Mouse (Mus musculus) lung, postnatal 0 days (tissue): ENCODE measurements at regions not wholly inside any gene's neighbourhood (a gene's known extent, or its start where the extent isn't known, plus 50 kb on each side); places are given as distances from the start of the nearest gene placed in this dataset.

Source experiments
- CTCF ChIP-seq: IDR thresholded peaks from 2 replicates; pipeline ENCODE4 v1.5.1; 2016; ENCODE audit warnings: antibody characterized with exemption, mild to moderate bottlenecking
- EP300 ChIP-seq: IDR thresholded peaks from 2 replicates; pipeline ENCODE4 v1.6.1; 2016; ENCODE audit warnings: antibody characterized with exemption, mild to moderate bottlenecking, control low read depth

DNA sequence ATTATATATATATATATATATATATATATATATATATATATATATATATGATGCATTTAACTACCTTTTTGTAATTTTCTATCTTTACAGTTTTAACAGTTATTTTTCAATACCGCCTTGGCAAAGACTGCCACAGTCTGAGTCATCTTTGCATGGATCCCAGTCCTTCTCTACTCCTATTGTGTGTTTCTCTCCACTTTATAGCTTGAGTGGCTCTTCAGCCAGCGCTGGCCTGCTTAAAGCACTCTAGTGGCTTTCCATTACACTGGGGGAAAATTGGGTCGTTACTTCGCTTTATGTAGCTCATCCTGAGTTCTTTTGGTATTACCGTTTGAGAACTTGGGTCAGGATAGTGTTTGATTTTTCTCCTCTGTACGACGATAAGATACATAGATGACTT is 86.3 kb downstream of the Cavin4 start:
- TF ChIP-seq CTCF (no peak), EP300 (no peak)
